21 mouse cellular contexts compared by ENCODE assay signal in the genomic region with DNA sequence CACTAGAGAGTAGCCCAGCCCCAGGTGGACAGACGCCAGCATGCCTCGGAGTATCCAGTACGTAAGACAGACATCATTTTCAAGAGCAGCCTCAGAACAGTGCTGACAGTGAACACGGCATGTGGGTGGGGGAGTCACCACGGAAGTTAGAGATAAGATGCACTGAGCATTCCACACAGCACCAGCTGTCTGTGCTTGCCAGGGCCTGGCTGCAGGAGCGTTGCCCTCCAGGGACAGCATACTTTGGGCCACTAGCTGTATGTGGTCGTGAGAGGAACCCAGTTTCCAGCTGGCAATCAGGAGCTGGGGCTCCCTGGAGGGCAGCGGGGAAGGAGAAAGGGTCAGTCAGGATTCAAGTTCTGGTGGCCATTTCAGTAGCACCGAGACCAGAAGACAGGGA. TPM values are rescaled to one million over a fixed set of nuclear protein-coding genes. Genes with fewer than 3 reads are reported as not detected.
DNase-seq lines count a peak whose midpoint lies in the region; ATAC-seq lines count a peak whose summit lies in the region.
"Had no signal": no experiment of that assay in that cellular context is flagged by ENCODE, and none has a peak within 500 bp of the region (broad histone marks: within the 10 kb centered on the region; RNA-seq: fewer than 3 reads in every experiment).

No protein-coding gene starts in this region.

- no peak overlapping the region; the same call in 1 of the 2 replicates for H3K4me2 ChIP-seq in heart, embryonic 11.5 days
- no peak overlapping the region for H3K4me2 ChIP-seq in intestine, embryonic 15.5 days (replicated peaks)
- H3K4me2 ChIP-seq: forebrain, embryonic 12.5 days; midbrain, embryonic 12.5 days; neural tube, embryonic 12.5 days had no signal

- WGBS in heart, embryonic 11.5 days (ENCODE audit: insufficient replicate concordance): 31% methylated on average over 9 of the region's 9 CpGs
- WGBS in intestine, embryonic 15.5 days: 73% methylated on average over 9 of the region's 9 CpGs

- no peaks in the 10 kb centered on the region for H3K9me3 ChIP-seq in heart, embryonic 11.5 days (replicated peaks; ENCODE audit: control insufficient read depth, low read length)
- no peaks in the 10 kb centered on the region for H3K9me3 ChIP-seq in megakaryocyte, embryonic 14.5 days
- H3K9me3 ChIP-seq in intestine, embryonic 15.5 days: no peaks in the 10 kb centered on the region
- H3K9me3 ChIP-seq: forebrain, embryonic 12.5 days; midbrain, embryonic 12.5 days; neural tube, embryonic 12.5 days had no signal

- H3K27me3 ChIP-seq in heart, embryonic 11.5 days (ENCODE audit: control insufficient read depth, insufficient read depth, low read length): no peaks in the 10 kb centered on the region
- no peaks in the 10 kb centered on the region for H3K27me3 ChIP-seq in megakaryocyte, embryonic 14.5 days (replicated peaks)
- H3K27me3 ChIP-seq in intestine, embryonic 15.5 days (replicated peaks): no peaks in the 10 kb centered on the region
- H3K27me3 ChIP-seq: forebrain, embryonic 12.5 days; midbrain, embryonic 12.5 days; neural tube, embryonic 12.5 days; Patski had no signal

- H3K4me3 ChIP-seq in heart, embryonic 11.5 days (ENCODE audit: low read depth, low read length): no peak overlapping the region
- H3K4me3 ChIP-seq in megakaryocyte, embryonic 14.5 days (replicated peaks): peak overlapping the region; percentile 79
- H3K4me3 ChIP-seq in intestine, embryonic 15.5 days (replicated peaks): no peak overlapping the region
- H3K4me3 ChIP-seq: forebrain, embryonic 12.5 days; midbrain, embryonic 12.5 days; neural tube, embryonic 12.5 days had no signal

- peaks cover 16% of the 10 kb centered on the region for H3K36me3 ChIP-seq in heart, embryonic 11.5 days (ENCODE audit: control insufficient read depth, insufficient read depth, low read length)
- H3K36me3 ChIP-seq in megakaryocyte, embryonic 14.5 days (replicated peaks; ENCODE audit: low read length): peaks cover 98% of the 10 kb centered on the region
- H3K36me3 ChIP-seq in intestine, embryonic 15.5 days: peaks cover 38% of the 10 kb centered on the region

- peaks cover 18% of the 10 kb centered on the region for H3K4me1 ChIP-seq in heart, embryonic 11.5 days (ENCODE audit: control insufficient read depth, insufficient read depth, low read length)
- H3K4me1 ChIP-seq in megakaryocyte, embryonic 14.5 days: peaks cover 95% of the 10 kb centered on the region
- 0 out of 2 replicates have a peak, but pooled peaks cover 4% of the 10 kb centered on the region for H3K4me1 ChIP-seq in intestine, embryonic 15.5 days (replicated peaks)
- H3K4me1 ChIP-seq: forebrain, embryonic 12.5 days; midbrain, embryonic 12.5 days; neural tube, embryonic 12.5 days had no signal

- no peak for DNase-seq in heart, adult 9 months (ENCODE audit: low spot score in 2 of 2)
- DNase-seq in heart, postnatal 4 days: peak; percentile 47
- DNase-seq in testis, postnatal 14 days (ENCODE audit: low spot score): peak; percentile 36
- no peak for DNase-seq in kidney, adult 11 months
- DNase-seq: B cell, adult 2 months; cerebellum, adult 2 months; gastrocnemius, postnatal 14 days; kidney, adult 8-10 months; lung, adult 2 months; lung, postnatal 36 days; right cerebral cortex, adult 18-20 months; thymus, postnatal 36 days had no signal

- no peak overlapping the region for H3K27ac ChIP-seq in heart, embryonic 11.5 days (ENCODE audit: low read depth, low read length)
- H3K27ac ChIP-seq in intestine, embryonic 15.5 days: no peak overlapping the region
- H3K27ac ChIP-seq: forebrain, embryonic 12.5 days; hindbrain, postnatal 0 days; midbrain, embryonic 12.5 days; neural tube, embryonic 12.5 days had no signal

- ATAC-seq in heart, embryonic 11.5 days (replicated peaks; ENCODE audit: insufficient number of reproducible peaks, low FRiP score, low TSS enrichment): peak; percentile 67
- no peak for ATAC-seq in megakaryocyte, adult 5-6 weeks (ENCODE audit: poor library complexity, severe bottlenecking)
- ATAC-seq in intestine, embryonic 15.5 days: no peak
- ATAC-seq: hindbrain, postnatal 0 days; Patski had no signal

- no peak overlapping the region for H3K9ac ChIP-seq in heart, embryonic 11.5 days (ENCODE audit: low read depth, low read length)
- H3K9ac ChIP-seq in intestine, embryonic 15.5 days: no peak overlapping the region
- H3K9ac ChIP-seq: forebrain, embryonic 12.5 days; midbrain, embryonic 12.5 days; neural tube, embryonic 12.5 days had no signal

RNA-seq across cellular contexts. Expression of a gene that starts 13.7 kb away (rescaled TPM):
- 0.56 and 0.89 TPM in 2 replicates for polyA plus RNA-seq in heart, embryonic 11.5 days (2014; fragmentation: Nextera tagmentation; extraction: Ambion mirVana)
- polyA plus RNA-seq in megakaryocyte, embryonic 14.5 days (2012; ENCODE audit: insufficient read depth, low replicate concordance): 1.1 and 7.2 TPM in 2 replicates
- total RNA-seq in megakaryocyte, adult 5-6 weeks (2015): 0.30 and 0.31 TPM in 2 replicates
- 0.18 and 0.28 TPM in 2 replicates for total RNA-seq in megakaryocyte, adult 5-6 weeks (2017)
- 1 to 10 TPM; 1.5 to 1.6 TPM for total RNA-seq in heart, postnatal 4 days (2021)
- 0.13 and 0.14 TPM in 2 replicates for polyA plus RNA-seq in intestine, embryonic 15.5 days (2015; fragmentation: Nextera tagmentation; extraction: Ambion mirVana)

RNA-seq across cellular contexts. Expression of a gene that starts 59.8 kb away (rescaled TPM):
- 43.5 and 54.0 TPM in 2 replicates for polyA plus RNA-seq in heart, embryonic 11.5 days (2014; fragmentation: Nextera tagmentation; extraction: Ambion mirVana)
- 20.9 and 22.8 TPM in 2 replicates for polyA plus RNA-seq in megakaryocyte, embryonic 14.5 days (2012; ENCODE audit: insufficient read depth, low replicate concordance)
- 60.6 and 66.0 TPM in 2 replicates for total RNA-seq in megakaryocyte, adult 5-6 weeks (2015)
- 72.4 and 76.5 TPM in 2 replicates for total RNA-seq in megakaryocyte, adult 5-6 weeks (2017)
- 10 to 100 TPM; 25.9 to 28.6 TPM for total RNA-seq in heart, postnatal 4 days (2021)
- 56.8 and 61.0 TPM in 2 replicates for polyA plus RNA-seq in intestine, embryonic 15.5 days (2015; fragmentation: Nextera tagmentation; extraction: Ambion mirVana)

Comparison
In these comparisons a context has a peak if more than half of its experiments do, and no peak if none do; other contexts are left out.
1. DNase-seq: peak in heart, postnatal 4 days (single experiment) and testis, postnatal 14 days (single experiment); none in heart, adult 9 months (0 of 2) and kidney, adult 11 months (single experiment).